Mouse (Mus musculus) cerebellum, postnatal 10 days (tissue): ENCODE data around the gene Hhipl1.

Experiments used
- DNase-seq, 2 experiments: peaks; one replicate each; pipeline ENCODE4 v3.0.0; 2021; ENCODE audit warnings: mixed read lengths in 2 of 2

The Hhipl1 gene

GRCm38 (mm10) chr12:108305812-108306794, at the start of gene Hhipl1:
Gene Hhipl1, plus strand, starts transcription at chr12:108306270.
- DNase-seq, result peak; percentile 51 to 56

- peak in 1 of 2 experiments; percentile 52 for DNase-seq
Measured at GRCm38 (mm10) chr12:108256734-108257133, 49.3 kb upstream of the Hhipl1 start.

GRCm38 (mm10) chr12:108259322-108260049, 46.6 kb upstream of the Hhipl1 start:
- peak; percentile 69 to 79 for DNase-seq

GRCm38 (mm10) chr12:108260950-108261349, 45.1 kb upstream of the Hhipl1 start:
- DNase-seq, result peak; percentile 52 to 62

- DNase-seq, result no peak
Measured at GRCm38 (mm10) chr12:108264918-108265317, 41.2 kb upstream of the Hhipl1 start.

- peak; percentile 64 to 69 for DNase-seq
Measured at GRCm38 (mm10) chr12:108265831-108266619, 40.0 kb upstream of the Hhipl1 start.

GRCm38 (mm10) chr12:108267653-108268052, 38.4 kb upstream of the Hhipl1 start:
- DNase-seq, result no peak

- DNase-seq, result no peak
Measured at GRCm38 (mm10) chr12:108268970-108269369, 37.1 kb upstream of the Hhipl1 start.

GRCm38 (mm10) chr12:108269699-108270098, 36.4 kb upstream of the Hhipl1 start:
- DNase-seq, result no peak

- peak; percentile 53 to 66 for DNase-seq
Measured at GRCm38 (mm10) chr12:108270240-108270919, 35.7 kb upstream of the Hhipl1 start.

- peak; percentile 71 to 72 for DNase-seq
Measured at GRCm38 (mm10) chr12:108271351-108272142, 34.5 kb upstream of the Hhipl1 start.

GRCm38 (mm10) chr12:108272143-108272635, 33.9 kb upstream of the Hhipl1 start:
- peak; percentile 53 to 63 for DNase-seq

GRCm38 (mm10) chr12:108273466-108274312, 32.4 kb upstream of the Hhipl1 start:
- DNase-seq, result peak in 1 of 2 experiments; percentile 29

GRCm38 (mm10) chr12:108274313-108274595, 31.8 kb upstream of the Hhipl1 start:
- peak; percentile 47 to 51 for DNase-seq

- peak; percentile 75 to 76 for DNase-seq
Measured at GRCm38 (mm10) chr12:108274661-108275507, 31.2 kb upstream of the Hhipl1 start, which contains the start of gene Ccdc85c. Gene Ccdc85c, minus strand, starts transcription at chr12:108275425.

- peak; percentile 99 to 100 for DNase-seq
Measured at GRCm38 (mm10) chr12:108275508-108275890, 30.6 kb upstream of the Hhipl1 start.

GRCm38 (mm10) chr12:108275920-108276822, 29.9 kb upstream of the Hhipl1 start:
- peak; percentile 95 for DNase-seq

- DNase-seq, result peak; percentile 57 to 61
Measured at GRCm38 (mm10) chr12:108277341-108277841, 28.7 kb upstream of the Hhipl1 start.
